Mouse (Mus musculus) stomach, embryonic 15.5 days (tissue): ENCODE results near the gene Ncf2. TPM values are rescaled to one million over a fixed set of nuclear protein-coding genes. Genes with fewer than 3 reads are reported as not detected.
A peak's percentile ranks its signal among the peaks of the same experiment; 100 is the strongest.

Source experiments
- ATAC-seq: fragments of 200-750 bp; cut with Nextera tagmentation; 2 replicates; pipeline ENCODE4 v1.8.0; 2017; ENCODE audit warnings: low read depth, moderate number of reproducible peaks, moderate TSS enrichment; ENCODE audit not compliant: insufficient read depth, low FRiP score
- H3K27ac ChIP-seq: fragments of 300-500 bp; sonication (generic); 2 replicates; pipeline ENCODE4 v1.5.1; 2015; ENCODE audit warnings: mild to moderate bottlenecking, inconsistent platforms
- H3K27me3 ChIP-seq: fragments of 300-500 bp; sonication (generic); replicated peaks from 2 replicates; pipeline ENCODE4 v1.6.1; 2015; ENCODE audit warnings: inconsistent platforms
- H3K36me3 ChIP-seq: fragments of 300-500 bp; sonication (generic); 2 replicates; pipeline ENCODE4 v1.6.1; 2015; ENCODE audit warnings: inconsistent platforms
- H3K4me1 ChIP-seq: fragments of 300-500 bp; sonication (generic); 2 replicates; pipeline ENCODE4 v1.6.1; 2015; ENCODE audit warnings: inconsistent platforms
- H3K4me2 ChIP-seq: fragments of 300-500 bp; sonication (generic); 2 replicates; pipeline ENCODE4 v1.6.1; 2015; ENCODE audit warnings: mild to moderate bottlenecking, inconsistent platforms
- H3K4me3 ChIP-seq: fragments of 300-500 bp; sonication (generic); replicated peaks from 2 replicates; pipeline ENCODE4 v1.5.1; 2015; ENCODE audit warnings: inconsistent platforms
- H3K9ac ChIP-seq: fragments of 300-500 bp; sonication (generic); 2 replicates; pipeline ENCODE4 v1.6.1; 2015; ENCODE audit warnings: inconsistent platforms
- H3K9me3 ChIP-seq: fragments of 300-500 bp; sonication (generic); 2 replicates; pipeline ENCODE4 v1.6.1; 2016; ENCODE audit warnings: inconsistent platforms
- whole genome bisulfite sequencing: fragments of 180-500 bp; shearing (Covaris S2); methylation state at CpG from one replicate; pipeline ENCODE4 v1.1.7; 2015; 5-methylcytosine and 5-hydroxymethylcytosine counted together
- polyA plus RNA-seq: library from polyadenylated mRNA; unstranded; fragments of >200 nt; fragmentation: Nextera tagmentation; extraction: Ambion mirVana; gene quantifications from 2 replicates; pipeline ENCODE4 v1.2.1, GENCODE M21; 2015

The Ncf2 gene
- polyA plus RNA-seq, 1 experiment from 2014 or later = 6.1 TPM

DNA sequence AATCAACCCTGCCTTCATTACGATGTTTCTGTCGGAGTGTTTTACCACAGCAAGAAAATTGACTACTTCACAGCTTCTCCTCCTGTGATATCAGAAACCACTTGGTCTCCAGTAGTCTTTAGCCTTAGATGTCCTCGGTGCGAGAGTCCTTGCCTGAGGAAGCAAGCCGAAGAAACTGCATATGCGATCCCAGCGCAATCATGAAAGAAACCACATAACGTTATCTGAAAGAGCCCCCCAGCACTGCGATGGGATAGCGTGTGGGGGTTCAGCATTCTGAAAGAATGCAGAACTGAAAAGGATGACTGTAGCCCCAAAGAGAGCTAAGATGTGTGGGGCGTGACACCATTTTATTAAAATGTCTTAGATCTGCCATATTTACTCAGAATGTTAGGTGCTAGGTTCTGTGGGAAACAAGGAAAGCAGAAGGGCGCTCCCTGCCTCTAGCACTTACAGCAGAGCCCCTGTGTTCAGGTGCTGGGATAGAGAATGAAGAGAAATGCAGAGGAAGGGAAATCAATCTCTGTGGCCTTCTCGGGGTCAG lies 711 bp downstream of the Ncf2 start:
- H3K36me3 ChIP-seq = no peaks in the 10 kb centered on the region
- no peak overlapping the region for H3K4me3 ChIP-seq
- no peak for ATAC-seq
- H3K4me1 ChIP-seq = no peaks in the 10 kb centered on the region
- no peaks in the 10 kb centered on the region for H3K27me3 ChIP-seq
- 81% methylated on average over 13 of the region's 13 CpGs for WGBS
- H3K9me3 ChIP-seq = no peaks in the 10 kb centered on the region
- no peak overlapping the region for H3K4me2 ChIP-seq
- no peak overlapping the region; the same call in 1 of the 2 replicates for H3K27ac ChIP-seq
- H3K9ac ChIP-seq = no peak overlapping the region

DNA sequence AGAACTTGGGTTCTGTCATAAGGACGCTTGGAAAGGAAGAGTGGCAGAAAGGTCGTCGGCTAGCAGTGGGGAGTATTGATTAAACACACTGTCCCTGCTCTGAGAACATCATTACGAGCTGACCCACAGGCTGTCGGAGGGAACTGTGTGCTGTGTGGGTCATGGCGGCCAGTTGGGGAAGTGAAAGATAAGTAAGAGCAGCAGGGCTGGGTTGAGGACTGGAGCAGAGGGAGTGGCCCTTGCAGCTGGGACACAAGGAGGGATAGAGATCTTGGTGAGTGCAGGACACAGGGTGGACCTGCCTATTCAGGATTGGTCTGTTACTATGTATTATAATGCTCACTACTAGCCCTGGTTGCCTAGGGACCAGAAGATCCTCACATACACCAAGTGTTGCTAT lies 4.9 kb downstream of the Ncf2 start:
- no peaks in the 10 kb centered on the region for H3K9me3 ChIP-seq
- no peaks in the 10 kb centered on the region for H3K36me3 ChIP-seq
- no peaks in the 10 kb centered on the region for H3K4me1 ChIP-seq
- ATAC-seq = no peak
- H3K4me2 ChIP-seq = no peak overlapping the region
- WGBS = 70% methylated on average over 6 of the region's 6 CpGs
- H3K27me3 ChIP-seq = no peaks in the 10 kb centered on the region
- H3K9ac ChIP-seq = no peak overlapping the region
- no peak overlapping the region for H3K27ac ChIP-seq
- H3K4me3 ChIP-seq = no peak overlapping the region

DNA sequence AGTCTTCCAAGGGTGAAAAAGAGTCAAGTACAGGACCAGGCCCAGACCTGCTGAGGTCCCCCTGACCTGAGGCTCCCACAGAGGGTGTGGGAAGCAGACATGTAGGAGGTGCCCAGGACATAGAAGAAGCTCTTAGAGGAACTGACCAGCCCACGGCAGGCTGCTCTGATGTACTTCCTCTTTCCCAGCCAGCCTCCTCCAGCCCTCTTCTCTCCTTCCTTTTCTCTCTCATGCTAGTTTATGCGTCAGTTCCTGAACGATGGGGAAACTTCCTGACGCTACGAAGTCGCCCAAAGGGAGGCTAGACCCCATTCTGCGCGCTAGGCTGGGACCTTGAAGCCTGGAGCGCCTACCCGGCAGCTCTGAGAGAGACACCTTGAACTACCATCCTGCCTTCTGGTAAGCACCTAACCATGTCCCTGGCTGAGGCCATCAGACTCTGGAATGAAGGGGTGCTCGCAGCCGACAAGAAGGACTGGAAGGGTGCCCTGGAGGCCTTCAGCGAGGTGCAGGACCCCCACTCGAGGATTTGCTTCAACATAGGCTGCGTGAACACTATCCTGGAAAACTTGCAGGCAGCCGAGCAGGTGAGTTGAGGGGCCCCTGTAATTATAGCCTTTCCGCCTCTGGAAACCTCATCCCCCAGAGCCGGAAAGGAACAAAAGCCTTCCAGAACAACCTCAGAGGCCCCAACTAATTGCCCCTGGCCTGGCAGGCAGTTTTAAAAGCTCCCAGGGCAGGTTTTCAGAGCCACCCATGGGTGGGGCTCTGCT lies 7.8 kb downstream of the Ncf2 start:
- Histone ChIP-seq H3K4me2 (no peak overlapping the region), H3K4me3 (no peak overlapping the region; the same call in 1 of the 2 replicates), H3K27ac (peak overlapping the region; percentile 51), H3K4me1 (no peaks in the 10 kb centered on the region), H3K36me3 (no peaks in the 10 kb centered on the region), H3K9ac (no peak overlapping the region), H3K9me3 (no peaks in the 10 kb centered on the region), H3K27me3 (no peaks in the 10 kb centered on the region)
- no peak; the same call in 1 of the 2 replicates for ATAC-seq
- WGBS = 71% methylated on average over 18 of the region's 18 CpGs

DNA sequence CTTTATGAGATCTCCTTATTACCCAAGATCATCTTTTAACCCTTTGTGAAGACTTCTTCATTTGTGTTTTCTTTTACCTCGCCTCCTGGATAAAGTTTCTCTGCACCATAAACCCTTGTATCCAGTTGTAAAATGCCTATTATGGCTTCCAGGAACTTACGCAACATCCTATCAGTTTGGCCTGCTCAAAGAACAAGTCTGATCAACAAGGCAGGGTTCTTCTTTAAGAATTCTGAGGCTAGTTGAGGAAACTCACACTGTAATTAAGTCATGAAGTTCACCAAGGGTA lies 8.3 kb downstream of the Ncf2 start:
- Histone ChIP-seq H3K27me3 (no peaks in the 10 kb centered on the region), H3K4me1 (no peaks in the 10 kb centered on the region), H3K9ac (no peak overlapping the region), H3K9me3 (no peaks in the 10 kb centered on the region), H3K4me2 (no peak overlapping the region), H3K4me3 (no peak overlapping the region; the same call in 1 of the 2 replicates), H3K27ac (peak overlapping the region; percentile 51; the same call in 1 of the 2 replicates), H3K36me3 (no peaks in the 10 kb centered on the region)
- 80% methylated on average over 2 of the region's 2 CpGs for WGBS
- no peak for ATAC-seq

DNA sequence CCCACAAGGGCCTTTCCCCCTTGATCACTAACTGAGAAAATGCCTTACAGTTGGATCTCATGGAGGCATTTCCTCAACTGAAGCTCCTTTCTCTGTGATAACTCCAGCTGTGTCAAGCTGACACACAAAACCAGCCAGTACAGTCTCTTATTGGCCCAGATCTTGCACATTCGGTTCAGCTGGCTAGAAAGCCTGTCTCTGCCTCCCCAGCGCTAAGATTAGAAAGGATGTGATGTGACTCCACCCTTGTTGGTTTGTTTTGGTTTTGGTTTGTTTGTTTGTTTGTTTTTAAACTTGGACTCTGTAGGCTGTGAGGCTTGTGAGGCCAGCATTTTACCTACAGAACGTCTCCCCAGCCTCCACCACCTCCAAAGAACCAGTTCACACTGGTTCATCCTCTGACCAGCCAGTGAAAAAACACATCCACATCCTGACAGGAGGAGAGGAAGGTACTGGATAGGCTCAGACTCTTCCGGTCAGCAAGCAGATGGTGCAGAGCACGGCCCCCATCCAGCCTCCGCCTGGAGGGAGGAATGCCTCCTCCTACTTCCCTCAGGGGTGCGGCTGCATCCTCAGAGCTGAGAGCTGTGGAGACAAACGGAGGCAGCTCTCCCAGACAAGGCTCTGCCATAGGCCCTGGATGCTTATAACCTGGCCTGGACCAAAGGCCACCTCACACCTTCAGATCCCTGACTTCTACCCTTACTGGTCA lies 9.7 kb downstream of the Ncf2 start:
- peak overlapping the region; percentile 57; the same call in 1 of the 2 replicates for H3K27ac ChIP-seq
- WGBS = 33% methylated on average over 8 of the region's 8 CpGs
- no peaks in the 10 kb centered on the region for H3K36me3 ChIP-seq
- H3K9me3 ChIP-seq = no peaks in the 10 kb centered on the region
- ATAC-seq = peak; percentile 73
- H3K9ac ChIP-seq = no peak overlapping the region
- H3K4me2 ChIP-seq = no peak overlapping the region; the same call in 1 of the 2 replicates
- no peak overlapping the region for H3K4me3 ChIP-seq
- no peaks in the 10 kb centered on the region for H3K4me1 ChIP-seq
- H3K27me3 ChIP-seq = no peaks in the 10 kb centered on the region

DNA sequence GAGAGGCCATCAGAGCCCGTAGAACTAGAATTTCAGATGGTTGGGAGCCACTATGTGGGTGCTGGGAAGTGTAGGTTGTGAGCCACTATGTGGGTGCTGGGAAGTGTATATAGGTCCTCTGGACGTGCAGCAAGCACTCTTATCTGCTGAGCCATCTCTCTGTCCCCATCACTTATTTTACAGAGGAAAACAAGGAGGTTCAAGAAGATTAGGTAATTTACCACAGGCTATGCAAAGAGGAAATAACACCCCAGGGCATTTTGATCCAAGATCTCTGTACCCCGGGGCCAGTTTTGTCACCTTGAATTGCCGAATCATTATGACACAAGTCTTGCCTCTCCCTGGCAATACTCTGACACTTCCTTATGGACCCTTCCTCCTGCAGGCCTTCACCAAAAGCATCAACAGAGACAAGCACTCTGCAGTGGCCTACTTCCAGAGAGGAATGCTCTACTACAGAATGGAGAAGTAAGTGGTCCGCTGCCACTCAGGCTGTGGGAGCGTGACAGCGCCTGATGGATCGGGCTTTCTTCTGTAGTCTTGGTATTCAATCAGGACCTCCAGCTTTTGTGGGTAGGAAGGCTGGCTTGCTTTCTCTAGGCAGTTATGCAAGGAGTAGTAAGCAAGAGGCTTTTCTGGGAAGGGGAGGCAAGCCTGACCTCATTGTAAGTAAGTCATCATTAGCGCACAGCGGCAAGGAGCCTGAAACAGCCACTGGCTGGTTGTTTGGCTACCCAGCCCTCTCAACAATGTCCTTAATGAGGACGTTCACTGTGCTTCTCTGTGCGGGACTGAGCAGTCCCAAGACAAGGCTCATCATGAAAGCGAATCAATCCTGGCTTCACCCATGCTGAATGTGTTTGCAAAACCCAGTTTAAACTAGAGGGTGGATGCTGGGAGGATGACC lies 10.8 kb downstream of the Ncf2 start:
- no peak for ATAC-seq
- H3K9me3 ChIP-seq = no peaks in the 10 kb centered on the region
- H3K4me1 ChIP-seq = peaks cover 6% of the 10 kb centered on the region; the same call in 1 of the 2 replicates
- no peaks in the 10 kb centered on the region for H3K27me3 ChIP-seq
- no peak overlapping the region for H3K9ac ChIP-seq
- H3K4me3 ChIP-seq = no peak overlapping the region
- H3K4me2 ChIP-seq = no peak overlapping the region
- WGBS = 75% methylated on average over 13 of the region's 13 CpGs
- no peak overlapping the region for H3K27ac ChIP-seq
- no peaks in the 10 kb centered on the region for H3K36me3 ChIP-seq

DNA sequence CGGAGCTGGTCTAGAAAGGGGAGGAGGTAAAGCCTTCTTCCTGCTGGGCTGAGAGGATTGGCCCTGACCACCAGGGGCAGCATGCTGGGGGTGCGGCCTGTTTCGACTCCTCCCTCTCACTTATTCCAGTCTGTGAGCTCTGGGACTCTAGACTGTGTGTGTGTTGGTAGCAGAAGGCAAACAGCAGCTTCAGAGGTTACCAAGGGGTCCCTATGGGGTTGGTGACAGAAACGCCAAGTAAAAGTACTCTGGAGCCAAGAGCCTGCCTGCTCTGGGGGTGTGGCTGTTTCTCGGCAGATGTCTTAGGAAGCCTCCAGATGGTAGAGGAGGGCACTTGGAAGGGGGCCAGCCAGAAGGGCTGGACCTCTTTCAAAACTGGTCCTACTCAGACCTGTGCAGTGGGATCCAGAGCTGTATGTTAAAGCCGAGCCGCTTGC lies 15.3 kb downstream of the Ncf2 start:
- Histone ChIP-seq H3K9me3 (no peaks in the 10 kb centered on the region), H3K4me1 (peaks cover 6% of the 10 kb centered on the region; the same call in 1 of the 2 replicates), H3K4me2 (peak overlapping the region; percentile 40), H3K4me3 (no peak overlapping the region), H3K27ac (no peak overlapping the region), H3K27me3 (no peaks in the 10 kb centered on the region), H3K36me3 (no peaks in the 10 kb centered on the region), H3K9ac (no peak overlapping the region)
- 27% methylated on average over 7 of the region's 7 CpGs for WGBS
- ATAC-seq = peak; percentile 70

DNA sequence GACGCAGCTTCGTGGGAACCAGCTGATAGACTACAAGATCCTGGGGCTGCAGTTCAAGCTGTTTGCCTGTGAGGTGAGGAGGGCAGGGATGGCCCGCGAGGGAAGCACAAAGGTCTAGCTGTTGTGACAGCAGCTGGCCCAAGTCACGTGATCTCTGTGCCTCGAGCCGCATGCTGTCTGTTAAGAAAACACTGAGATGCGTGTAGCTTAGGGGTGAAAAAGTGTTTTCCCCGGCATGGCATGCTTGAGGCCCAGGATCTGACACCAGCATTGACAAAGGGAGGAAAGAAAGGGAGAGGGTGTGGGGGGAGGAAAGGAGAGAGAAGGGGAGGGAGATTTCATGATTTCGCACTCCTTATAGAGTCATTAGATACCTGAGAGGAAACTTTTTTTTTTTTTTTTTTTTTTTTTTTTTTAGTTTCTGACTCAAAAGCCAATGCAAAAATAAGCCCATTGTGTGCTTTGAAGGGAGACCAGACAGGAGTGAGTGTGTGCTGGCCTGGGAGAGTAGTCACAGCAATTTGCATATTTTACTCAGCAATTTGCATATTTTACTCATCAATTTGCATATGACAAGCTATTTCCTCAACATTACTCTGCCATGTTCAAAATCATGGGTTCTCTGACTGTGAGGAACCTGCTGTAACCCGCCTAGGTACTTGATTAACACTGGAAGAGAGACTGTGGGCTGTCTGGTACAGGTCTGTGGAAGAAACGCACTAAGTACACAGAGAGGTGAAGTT lies 17.2 kb downstream of the Ncf2 start:
- no peak overlapping the region for H3K4me2 ChIP-seq
- no peaks in the 10 kb centered on the region for H3K27me3 ChIP-seq
- no peak overlapping the region for H3K9ac ChIP-seq
- no peaks in the 10 kb centered on the region for H3K9me3 ChIP-seq
- WGBS = 42% methylated on average over 12 of the region's 12 CpGs
- peaks cover 6% of the 10 kb centered on the region; the same call in 1 of the 2 replicates for H3K4me1 ChIP-seq
- H3K36me3 ChIP-seq = no peaks in the 10 kb centered on the region
- no peak for ATAC-seq
- H3K4me3 ChIP-seq = no peak overlapping the region
- no peak overlapping the region for H3K27ac ChIP-seq

DNA sequence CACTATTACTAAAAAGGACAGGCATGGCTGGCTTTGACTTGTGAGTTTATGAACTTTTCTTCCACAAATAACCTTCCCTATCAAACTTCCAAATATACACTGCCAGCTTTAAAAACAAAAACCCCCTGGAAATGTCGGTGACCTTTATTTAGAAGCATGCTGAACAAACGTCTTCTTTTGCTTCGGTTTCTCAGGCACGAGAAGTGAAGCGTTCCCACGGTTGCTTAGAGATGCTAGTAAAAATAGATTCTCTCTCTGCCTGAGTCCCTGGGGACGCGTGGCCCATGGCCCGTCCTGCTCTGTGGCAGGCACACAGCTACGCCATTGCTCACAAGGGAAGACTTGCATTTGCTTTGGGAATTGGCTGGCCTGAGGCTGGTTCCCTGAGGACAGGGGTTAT lies 17.8 kb downstream of the Ncf2 start:
- ATAC-seq = no peak
- H3K4me1 ChIP-seq = peaks cover 6% of the 10 kb centered on the region; the same call in 1 of the 2 replicates
- no peak overlapping the region for H3K4me3 ChIP-seq
- H3K9ac ChIP-seq = no peak overlapping the region
- whole genome bisulfite sequencing = 54% methylated on average over 10 of the region's 10 CpGs
- no peak overlapping the region for H3K27ac ChIP-seq
- no peak overlapping the region for H3K4me2 ChIP-seq
- H3K36me3 ChIP-seq = no peaks in the 10 kb centered on the region
- H3K27me3 ChIP-seq = no peaks in the 10 kb centered on the region
- H3K9me3 ChIP-seq = no peaks in the 10 kb centered on the region

DNA sequence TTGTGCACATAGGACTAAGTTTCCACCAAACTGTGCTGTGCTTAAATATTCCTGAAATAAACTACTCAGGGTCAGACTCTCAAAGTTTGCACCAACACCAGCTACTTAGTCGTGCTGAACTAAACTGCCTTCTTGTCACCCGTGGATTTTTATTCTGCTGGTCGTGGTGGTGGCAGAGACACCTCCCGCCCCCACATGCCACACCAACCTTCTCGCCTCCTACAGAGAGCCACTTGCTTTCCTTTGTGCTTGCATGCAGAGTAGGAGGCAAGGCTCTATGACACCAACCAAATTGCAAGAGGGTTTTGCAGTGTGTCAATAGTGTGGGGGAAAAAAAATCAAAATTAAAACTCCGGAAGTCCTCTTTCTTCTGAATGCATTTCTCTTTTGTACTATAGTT lies 19.6 kb downstream of the Ncf2 start:
- H3K4me2 ChIP-seq = no peak overlapping the region
- H3K4me3 ChIP-seq = no peak overlapping the region
- H3K9me3 ChIP-seq = no peaks in the 10 kb centered on the region
- H3K27ac ChIP-seq = no peak overlapping the region
- WGBS = 68% methylated on average over 6 of the region's 6 CpGs
- no peak for ATAC-seq
- no peaks in the 10 kb centered on the region for H3K36me3 ChIP-seq
- H3K27me3 ChIP-seq = no peaks in the 10 kb centered on the region
- peaks cover 6% of the 10 kb centered on the region; the same call in 1 of the 2 replicates for H3K4me1 ChIP-seq
- H3K9ac ChIP-seq = no peak overlapping the region
